Mouse (Mus musculus) gastrocnemius, postnatal 36 days (tissue): ENCODE measurements at regions not wholly inside any gene's neighbourhood (a gene's known extent, or its start where the extent isn't known, plus 50 kb on each side); places are given as distances from the start of the nearest gene placed in this dataset.

ENCODE experiments used
- DNase-seq, 2 experiments: peaks; one replicate each; pipeline ENCODE4 v3.0.0; 2022
- intact Hi-C: fragments of 180-260 bp; cut with DNase I; formaldehyde crosslinking; loops from one replicate; pipeline ENCODE4 v1.15.1; 2025

DNA sequence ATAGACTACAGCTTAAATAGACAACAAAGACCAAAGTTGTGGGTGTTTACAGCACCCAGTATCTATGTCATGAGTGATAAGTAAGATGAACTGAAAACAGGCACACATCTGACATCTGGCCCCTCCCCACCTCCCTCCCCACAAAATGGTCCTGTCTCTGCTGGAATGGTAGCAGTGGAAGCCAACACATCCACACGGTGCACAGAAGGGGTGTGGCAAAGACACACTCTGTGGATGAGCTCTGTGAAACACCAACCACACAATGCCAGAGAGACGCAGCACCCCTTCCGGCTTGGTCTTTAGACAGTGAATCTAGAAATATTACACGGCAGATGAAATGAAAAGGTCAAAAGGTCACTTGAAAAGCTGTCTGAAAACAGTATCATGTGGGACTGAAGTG lies 85.6 kb downstream of the Fgf18 start:
- intact Hi-C loops: no loop called here
- DNase-seq: no peak

GRCm38 (mm10) chr11:33060352-33060751 lies 86.8 kb downstream of the Fgf18 start:
- DNase-seq: no peak
- intact Hi-C loops: no loop called here

GRCm38 (mm10) chr11:33050216-33050615 lies 97.0 kb downstream of the Fgf18 start:
- intact Hi-C loops: no loop called here
- DNase-seq: no peak

- no peak for DNase-seq
- intact Hi-C loops: no loop called here
These were observed 107.1 kb downstream of the Fgf18 start for GRCm38 (mm10) chr11:33039854-33040792.

DNA sequence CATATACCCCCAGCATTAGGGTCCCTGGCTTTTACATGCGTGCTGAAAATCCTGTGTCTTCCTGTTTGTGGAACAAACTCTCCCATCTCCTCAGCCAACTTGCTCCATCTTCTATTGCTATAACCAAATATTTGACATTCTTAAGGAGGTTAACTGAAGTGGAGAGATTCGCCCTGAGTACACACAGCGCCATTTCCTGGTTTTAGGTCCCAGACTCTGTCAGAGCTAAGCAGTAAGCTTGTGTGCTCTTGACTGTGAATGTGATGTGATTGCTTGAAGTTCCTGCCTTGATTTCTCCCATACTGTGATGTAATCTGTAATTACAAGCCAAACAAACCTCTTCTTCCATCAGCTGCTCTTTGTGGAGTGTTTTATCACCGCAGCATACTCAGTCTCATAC lies 110.8 kb downstream of the Fgf18 start:
- DNase-seq: no peak
- intact Hi-C loops: no loop called here

DNA sequence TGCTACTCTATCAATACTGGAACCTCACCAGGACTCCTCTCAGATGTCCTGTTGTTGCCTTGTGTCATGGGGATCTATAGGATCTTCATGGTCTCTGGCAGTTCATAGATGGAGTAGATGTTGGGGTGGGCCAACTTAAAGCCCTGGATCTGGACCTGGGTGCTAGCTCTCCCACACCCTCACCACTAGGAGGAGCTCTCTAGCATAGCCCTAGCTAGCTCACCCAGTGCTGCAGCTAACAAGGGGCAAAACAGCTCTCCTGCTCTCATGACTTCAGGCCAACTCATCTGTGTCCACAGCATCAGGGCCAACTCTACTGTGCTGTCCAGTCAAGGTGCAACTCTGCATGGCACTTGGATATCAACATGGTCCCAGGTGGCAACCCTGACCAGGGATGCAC lies 118.3 kb downstream of the Fgf18 start:
- intact Hi-C loops: loop anchor here (5.0 kb wide), 1 partner anchor 118 kb away; the partner anchor contains the start of gene Fgf18
- no peak for DNase-seq

DNA sequence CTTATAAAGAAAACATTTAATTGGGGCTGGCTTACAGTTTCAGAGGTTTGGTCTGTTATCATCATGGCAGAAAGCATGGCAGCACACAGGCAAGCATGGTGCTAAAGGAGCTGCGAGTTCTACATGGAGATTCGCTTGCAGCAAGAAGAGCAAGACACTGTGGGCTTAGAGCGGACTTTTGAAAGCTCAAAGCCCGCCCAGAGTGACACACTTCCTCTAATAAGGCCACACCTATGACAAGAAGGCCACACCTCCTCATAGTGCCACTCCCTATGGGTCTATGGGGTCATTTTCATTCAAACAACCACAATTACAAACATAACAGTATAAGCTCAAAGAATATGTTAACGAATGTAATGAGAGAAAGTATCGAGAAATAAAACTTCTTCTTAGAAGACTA lies 120.1 kb downstream of the Fgf18 start:
- intact Hi-C loops: loop anchor here (5.0 kb wide), 1 partner anchor 120 kb away; the partner anchor contains the start of gene Fgf18
- no peak for DNase-seq

GRCm38 (mm10) chr11:33013229-33014185 lies 133.7 kb downstream of the Fgf18 start:
- peak; percentile 79 to 80 for DNase-seq
- intact Hi-C loops: no loop called here

- no peak for DNase-seq
- intact Hi-C loops: no loop called here
These were observed 134.6 kb downstream of the Fgf18 start for GRCm38 (mm10) chr11:33012384-33013160.

DNA sequence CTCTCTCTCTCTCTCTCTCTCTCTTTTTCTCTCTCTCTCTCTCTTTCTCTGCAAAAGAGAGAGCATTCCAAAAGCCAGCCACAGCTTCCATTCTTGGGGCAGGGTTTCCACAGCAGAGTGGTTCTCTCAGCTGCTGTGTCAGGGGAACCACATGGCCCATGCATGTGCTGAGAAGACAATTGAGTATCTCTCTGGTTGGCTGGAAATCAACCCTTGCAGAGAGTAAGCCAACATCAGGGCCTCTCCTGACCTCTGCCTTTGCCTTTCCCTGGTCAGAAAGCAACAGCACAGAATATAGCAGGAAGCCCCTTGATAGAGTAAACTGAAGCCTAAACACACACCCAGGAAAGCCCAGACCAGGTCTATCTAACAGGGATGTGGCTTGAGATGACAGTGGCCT lies 138.6 kb downstream of the Fgf18 start:
- DNase-seq: no peak
- intact Hi-C loops: no loop called here

GRCm38 (mm10) chr11:33007826-33008530 lies 139.2 kb downstream of the Fgf18 start:
- DNase-seq: no peak
- intact Hi-C loops: no loop called here

GRCm38 (mm10) chr11:33007366-33007765 lies 139.8 kb downstream of the Fgf18 start:
- intact Hi-C loops: no loop called here
- DNase-seq: no peak

GRCm38 (mm10) chr11:33005183-33005582 lies 142.0 kb downstream of the Fgf18 start:
- no peak for DNase-seq
- intact Hi-C loops: no loop called here

DNA sequence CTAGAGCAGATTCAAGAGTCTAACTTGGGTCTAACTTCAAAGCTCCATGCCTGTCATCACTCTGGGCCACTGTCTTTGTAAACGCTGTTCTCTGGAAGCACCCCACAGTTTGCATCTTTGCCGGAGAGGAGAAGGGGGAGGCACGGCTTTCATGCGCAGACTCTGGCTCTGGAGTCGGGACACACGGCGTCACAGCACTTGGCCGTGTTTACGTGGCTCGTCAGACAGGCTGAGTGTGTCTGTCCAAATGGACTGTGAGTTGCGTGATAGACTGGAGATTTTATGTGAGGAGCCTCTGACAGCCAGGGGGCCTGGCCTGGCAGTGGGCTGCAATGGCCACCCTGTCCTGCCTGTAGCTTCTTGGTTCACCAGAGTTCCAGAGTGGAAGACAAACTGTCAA lies 142.6 kb downstream of the Fgf18 start:
- intact Hi-C loops: no loop called here
- no peak for DNase-seq

DNA sequence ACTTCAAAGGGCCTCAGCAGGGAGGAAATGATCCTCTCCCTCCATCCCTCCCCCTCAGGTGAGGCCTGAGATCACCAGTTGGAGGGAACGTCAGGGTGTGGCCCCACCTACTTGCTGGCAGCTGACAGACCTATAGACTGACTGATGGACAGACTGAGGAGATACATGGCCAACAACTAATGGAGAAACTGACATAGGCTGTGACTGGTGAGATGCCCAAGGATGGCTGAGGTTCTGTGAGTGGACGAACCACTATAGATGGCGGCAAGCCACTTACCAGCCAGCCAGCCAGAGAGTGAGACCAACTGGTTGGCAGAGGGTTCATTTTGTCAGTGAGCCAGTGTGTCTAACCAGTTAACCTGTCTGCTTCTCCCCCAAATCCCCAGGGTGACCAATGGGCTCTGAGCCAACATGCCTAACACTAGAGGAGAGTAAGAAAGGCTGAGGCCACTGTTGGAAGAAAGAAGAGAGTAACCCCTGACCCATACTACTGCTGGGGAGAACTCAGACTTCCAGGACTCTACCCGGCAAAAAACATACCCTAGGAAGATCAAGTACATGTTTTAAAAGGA lies 147.4 kb downstream of the Fgf18 start:
- intact Hi-C loops: no loop called here
- no peak for DNase-seq

- intact Hi-C loops: no loop called here
- DNase-seq: no peak
These were observed 148.3 kb downstream of the Fgf18 start for GRCm38 (mm10) chr11:32998687-32999605.

- DNase-seq: no peak
- intact Hi-C loops: no loop called here
These were observed 152.8 kb downstream of the Fgf18 start for GRCm38 (mm10) chr11:32994391-32994790.

GRCm38 (mm10) chr11:32993439-32993838 lies 153.8 kb downstream of the Fgf18 start:
- intact Hi-C loops: no loop called here
- DNase-seq: no peak
